Mouse (Mus musculus): ENCODE measurements around the gene Smad9. TPM values are rescaled to one million over a fixed set of nuclear protein-coding genes. Genes with fewer than 3 reads are reported as not detected.
"Not testable (repeated sequence)": the region's sequence is repeated elsewhere in the genome, so short reads cannot be mapped to it uniquely, and the experiment has no call there.

Gene Smad9
- polyA plus RNA-seq, 1 experiment = not detected

DNA sequence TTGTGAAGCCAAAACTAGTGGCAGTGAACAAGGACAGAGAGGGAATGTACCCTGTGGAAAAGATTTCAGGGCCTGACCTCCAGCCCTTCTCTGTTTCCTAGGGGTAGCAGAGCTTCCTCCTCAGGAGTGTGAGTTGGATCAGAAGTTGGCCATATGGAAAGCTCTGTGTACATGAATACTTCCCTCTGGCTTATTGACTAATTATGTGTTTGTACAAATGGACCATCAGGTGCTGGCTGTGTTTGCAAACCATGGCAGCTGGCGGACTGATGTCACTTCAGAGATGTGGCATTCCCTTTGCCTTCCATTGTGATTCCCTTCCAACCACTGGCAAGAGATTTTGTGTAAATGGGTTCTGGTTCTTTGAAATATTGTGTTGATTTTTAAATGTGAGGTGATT, 5.9 kb downstream of the Smad9 start:
- H3K36me3 ChIP-seq (ENCODE audit: control insufficient read depth, insufficient read depth, low read length, poor library complexity, severe bottlenecking) = no peaks in the 10 kb centered on the region
- no peaks in the 10 kb centered on the region for H3K4me1 ChIP-seq (ENCODE audit: control insufficient read depth, insufficient read depth, low read length)
- H3K9me3 ChIP-seq (replicated peaks; ENCODE audit: control insufficient read depth, insufficient read depth, low read length, poor library complexity, severe bottlenecking) = no peaks in the 10 kb centered on the region
- no peak overlapping the region for H3K9ac ChIP-seq (ENCODE audit: low read depth, poor library complexity, severe bottlenecking)
- TF ChIP-seq CTCF (IDR thresholded peaks at IDR 0.05; ENCODE audit: low read depth, low read length) (no peak), POLR2A (IDR thresholded peaks at IDR 0.05; ENCODE audit: insufficient read depth, low read length) (no peak), EP300 (IDR thresholded peaks at IDR 0.05; ENCODE audit: insufficient read depth, low read depth, low read length) (no peak)
- H3K27ac ChIP-seq (ENCODE audit: insufficient read depth, low read length) = no peak overlapping the region
- no peak overlapping the region for H3K4me3 ChIP-seq (ENCODE audit: low read depth, low read length)
- H3K27me3 ChIP-seq (ENCODE audit: control insufficient read depth, insufficient read depth, low read length, poor library complexity, severe bottlenecking) = no peaks in the 10 kb centered on the region

- no peaks in the 10 kb centered on the region for H3K9me3 ChIP-seq (replicated peaks; ENCODE audit: control insufficient read depth, insufficient read depth, low read length, poor library complexity, severe bottlenecking)
- H3K36me3 ChIP-seq (ENCODE audit: control insufficient read depth, insufficient read depth, low read length, poor library complexity, severe bottlenecking) = no peaks in the 10 kb centered on the region
- H3K4me1 ChIP-seq (ENCODE audit: control insufficient read depth, insufficient read depth, low read length) = no peaks in the 10 kb centered on the region
- H3K4me3 ChIP-seq (ENCODE audit: low read depth, low read length) = no peak overlapping the region
- no peaks in the 10 kb centered on the region for H3K27me3 ChIP-seq (ENCODE audit: control insufficient read depth, insufficient read depth, low read length, poor library complexity, severe bottlenecking)
- H3K9ac ChIP-seq (ENCODE audit: low read depth, poor library complexity, severe bottlenecking) = no peak overlapping the region
- H3K27ac ChIP-seq (ENCODE audit: insufficient read depth, low read length) = no peak overlapping the region
- TF ChIP-seq CTCF (IDR thresholded peaks at IDR 0.05; ENCODE audit: low read depth, low read length) (no peak), POLR2A (IDR thresholded peaks at IDR 0.05; ENCODE audit: insufficient read depth, low read length) (no peak), EP300 (IDR thresholded peaks at IDR 0.05; ENCODE audit: insufficient read depth, low read depth, low read length) (no peak)
Observed at GRCm38 (mm10) chr3:54764418-54764817, 9.0 kb downstream of the Smad9 start.

DNA sequence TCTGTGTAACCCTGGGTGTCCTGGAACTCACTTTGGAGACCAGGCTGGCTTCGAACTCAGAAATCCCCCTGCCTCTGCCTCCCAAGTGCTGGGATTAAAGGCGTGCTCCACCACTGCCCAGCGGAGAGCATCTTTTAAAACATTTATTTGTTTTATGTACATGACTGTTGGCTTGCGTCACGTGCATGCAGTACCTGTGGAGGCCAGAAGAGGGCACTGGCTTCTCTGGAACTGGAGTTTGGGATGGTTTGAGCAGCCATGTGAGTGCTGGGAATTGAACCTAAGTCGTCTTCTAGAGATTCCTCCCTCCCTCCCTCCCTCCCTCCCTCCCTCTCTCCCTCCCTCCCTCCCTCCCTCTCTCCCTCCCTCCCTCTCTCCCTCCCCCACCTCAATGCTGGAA, 10.1 kb downstream of the Smad9 start:
- H3K4me1 ChIP-seq (ENCODE audit: control insufficient read depth, insufficient read depth, low read length); H3K4me3 ChIP-seq (ENCODE audit: low read depth, low read length); H3K9me3 ChIP-seq (replicated peaks; ENCODE audit: control insufficient read depth, insufficient read depth, low read length, poor library complexity, severe bottlenecking); H3K36me3 ChIP-seq (ENCODE audit: control insufficient read depth, insufficient read depth, low read length, poor library complexity, severe bottlenecking); H3K9ac ChIP-seq (ENCODE audit: low read depth, poor library complexity, severe bottlenecking); H3K27me3 ChIP-seq (ENCODE audit: control insufficient read depth, insufficient read depth, low read length, poor library complexity, severe bottlenecking); H3K27ac ChIP-seq (ENCODE audit: insufficient read depth, low read length): not testable (repeated sequence)
- peak; percentile 65 for TF ChIP-seq CTCF (IDR thresholded peaks at IDR 0.05; ENCODE audit: low read depth, low read length)

DNA sequence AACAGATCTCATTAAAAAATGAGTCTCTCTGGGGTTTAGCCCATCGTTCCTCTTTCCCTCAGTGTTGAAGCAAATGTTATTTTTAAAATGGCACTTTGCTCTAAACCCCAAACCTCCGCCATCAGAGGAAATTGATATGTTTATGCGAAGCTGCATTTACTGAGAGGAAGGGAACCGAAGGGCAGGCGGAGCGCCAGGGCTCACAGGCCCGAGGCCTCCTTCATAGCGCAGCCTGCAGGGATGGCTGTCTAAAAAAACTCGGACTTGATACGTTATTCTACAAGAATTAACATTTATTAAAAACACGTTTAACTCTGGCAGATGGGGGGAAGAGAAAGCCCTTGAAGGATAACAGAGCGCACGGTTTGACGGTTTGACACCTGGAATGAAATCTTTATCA, 10.7 kb downstream of the Smad9 start:
- Histone ChIP-seq H3K4me1 (ENCODE audit: control insufficient read depth, insufficient read depth, low read length) (no peaks in the 10 kb centered on the region), H3K9ac (ENCODE audit: low read depth, poor library complexity, severe bottlenecking) (no peak overlapping the region), H3K9me3 (replicated peaks; ENCODE audit: control insufficient read depth, insufficient read depth, low read length, poor library complexity, severe bottlenecking) (no peaks in the 10 kb centered on the region), H3K27ac (ENCODE audit: insufficient read depth, low read length) (no peak overlapping the region), H3K27me3 (ENCODE audit: control insufficient read depth, insufficient read depth, low read length, poor library complexity, severe bottlenecking) (no peaks in the 10 kb centered on the region), H3K36me3 (ENCODE audit: control insufficient read depth, insufficient read depth, low read length, poor library complexity, severe bottlenecking) (no peaks in the 10 kb centered on the region), H3K4me3 (ENCODE audit: low read depth, low read length) (no peak overlapping the region)
- no peak for TF ChIP-seq EP300 (IDR thresholded peaks at IDR 0.05; ENCODE audit: insufficient read depth, low read depth, low read length)
- no peak for TF ChIP-seq CTCF (IDR thresholded peaks at IDR 0.05; ENCODE audit: low read depth, low read length)
- no peak for TF ChIP-seq POLR2A (IDR thresholded peaks at IDR 0.05; ENCODE audit: insufficient read depth, low read length)

- TF ChIP-seq EP300 (IDR thresholded peaks at IDR 0.05; ENCODE audit: insufficient read depth, low read depth, low read length) = no peak
- Histone ChIP-seq H3K9me3 (replicated peaks; ENCODE audit: control insufficient read depth, insufficient read depth, low read length, poor library complexity, severe bottlenecking) (no peaks in the 10 kb centered on the region), H3K4me1 (ENCODE audit: control insufficient read depth, insufficient read depth, low read length) (no peaks in the 10 kb centered on the region), H3K36me3 (ENCODE audit: control insufficient read depth, insufficient read depth, low read length, poor library complexity, severe bottlenecking) (no peaks in the 10 kb centered on the region), H3K27me3 (ENCODE audit: control insufficient read depth, insufficient read depth, low read length, poor library complexity, severe bottlenecking) (no peaks in the 10 kb centered on the region), H3K4me3 (ENCODE audit: low read depth, low read length) (no peak overlapping the region), H3K9ac (ENCODE audit: low read depth, poor library complexity, severe bottlenecking) (no peak overlapping the region), H3K27ac (ENCODE audit: insufficient read depth, low read length) (no peak overlapping the region)
Observed at GRCm38 (mm10) chr3:54766811-54767210, 11.4 kb downstream of the Smad9 start.

DNA sequence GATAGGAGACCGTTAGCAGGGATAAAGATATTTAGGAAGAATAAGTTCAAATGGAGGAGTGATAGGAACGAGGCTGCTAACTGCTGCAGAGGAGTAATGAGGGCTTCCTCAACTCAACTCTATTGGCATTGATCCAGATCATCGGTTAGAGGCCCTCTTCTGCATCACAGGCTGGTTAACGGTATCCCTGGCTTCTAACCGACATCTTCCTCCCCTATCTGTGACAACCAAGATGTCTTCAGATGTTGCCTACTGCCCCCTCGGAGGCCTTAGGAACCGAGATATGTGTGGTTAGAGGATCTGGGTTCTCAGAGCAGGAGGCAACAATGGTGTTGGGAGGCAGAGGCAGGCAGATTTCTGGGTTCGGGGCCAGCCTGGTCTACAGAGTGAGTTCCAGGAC, 13.2 kb downstream of the Smad9 start:
- Histone ChIP-seq H3K36me3 (ENCODE audit: control insufficient read depth, insufficient read depth, low read length, poor library complexity, severe bottlenecking) (no peaks in the 10 kb centered on the region), H3K4me3 (ENCODE audit: low read depth, low read length) (no peak overlapping the region), H3K9me3 (replicated peaks; ENCODE audit: control insufficient read depth, insufficient read depth, low read length, poor library complexity, severe bottlenecking) (no peaks in the 10 kb centered on the region), H3K27ac (ENCODE audit: insufficient read depth, low read length) (no peak overlapping the region), H3K27me3 (ENCODE audit: control insufficient read depth, insufficient read depth, low read length, poor library complexity, severe bottlenecking) (no peaks in the 10 kb centered on the region), H3K4me1 (ENCODE audit: control insufficient read depth, insufficient read depth, low read length) (no peaks in the 10 kb centered on the region), H3K9ac (ENCODE audit: low read depth, poor library complexity, severe bottlenecking) (no peak overlapping the region)
- TF ChIP-seq POLR2A (IDR thresholded peaks at IDR 0.05; ENCODE audit: insufficient read depth, low read length) = no peak
